Mouse (Mus musculus) cerebellum, adult 9-10 months (tissue): ENCODE data around the gene Gm14419.
"Not testable (repeated sequence)": the region's sequence is repeated elsewhere in the genome, so short reads cannot be mapped to it uniquely, and the experiment has no call there.

Experiments used
- DNase-seq: peaks from one replicate; pipeline ENCODE4 v3.0.0; 2022

Gene Gm14419

GRCm38 (mm10) chr2:177000656-177001055 is at the start of gene Gm14419:
TSS of gene Gm14419 (plus strand) at chr2:177000956.
- DNase-seq, result not testable (repeated sequence)
